Mouse (Mus musculus): ENCODE results near the gene Camk1d.
"Not testable (repeated sequence)": the region's sequence is repeated elsewhere in the genome, so short reads cannot be mapped to it uniquely, and the experiment has no call there.

DNA sequence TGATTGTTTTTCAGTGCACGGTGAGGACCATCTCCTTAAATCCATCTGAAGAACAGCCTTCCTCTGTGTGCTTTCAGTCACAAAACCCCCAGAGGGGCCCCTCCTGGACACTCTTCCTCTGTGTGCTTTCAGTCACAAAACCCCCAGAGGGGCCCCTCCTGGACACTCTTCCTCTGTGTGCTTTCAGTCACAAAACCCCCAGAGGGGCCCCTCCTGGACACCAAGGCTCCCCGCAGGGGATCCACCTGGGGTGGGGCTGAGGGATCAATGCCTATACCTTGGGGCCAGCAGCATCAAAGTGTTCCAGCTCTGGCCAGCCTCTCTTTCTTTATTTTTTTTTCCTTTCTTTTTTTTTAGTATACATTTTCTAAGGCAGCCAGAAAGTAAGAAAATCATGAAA is 113.1 kb downstream of the Camk1d start:
- TF ChIP-seq CTCF, EP300 (IDR thresholded peaks at IDR 0.05; ENCODE audit: low read depth): not testable (repeated sequence)

Measured in heart, postnatal 0 days (tissue).